Mouse (Mus musculus) left cerebral cortex, adult 18-20 months (tissue): ENCODE measurements around the gene Olfr1378. TPM values are rescaled to one million over a fixed set of nuclear protein-coding genes. Genes with fewer than 3 reads are reported as not detected.

Experiments
- DNase-seq, 2 experiments: peaks; one replicate each; pipeline ENCODE4 v3.0.0; 2021 to 2022; ENCODE audit warnings: low spot score in 2 of 2, mixed read lengths in 1 of 2
- long read RNA-seq, 2 experiments: library from polyadenylated mRNA; stranded (forward); transcript quantifications; one replicate each; pipeline ENCODE4 v2.0.0; 2021
- total RNA-seq, 2 experiments: library from RNA; stranded (reverse); gene quantifications; 2 replicates each; pipeline ENCODE4 v1.2.3; 2021

Gene Olfr1378
- total RNA-seq = not detected
- long read RNA-seq, experiment 1 = 0 reads
- long read RNA-seq, experiment 2 = 0 reads

- DNase-seq = no peak
Observed at GRCm38 (mm10) chr11:50966230-50966629, at the start of gene Olfr1378. TSS of gene Olfr1378 (plus strand) at chr11:50966530.

GRCm38 (mm10) chr11:50930469-50931014, 35.8 kb upstream of the Olfr1378 start:
- DNase-seq = peak in 1 of 2 experiments; percentile 10

GRCm38 (mm10) chr11:50931021-50931420, 35.3 kb upstream of the Olfr1378 start:
- peak in 1 of 2 experiments; percentile 16 for DNase-seq

- peak; percentile 81 to 85 for DNase-seq
Observed at GRCm38 (mm10) chr11:50931451-50931866, 34.9 kb upstream of the Olfr1378 start, which contains the start of gene Zfp354b. TSS of gene Zfp354b (minus strand) at chr11:50931633.

- DNase-seq = no peak
Observed at GRCm38 (mm10) chr11:50932040-50932439, 34.3 kb upstream of the Olfr1378 start.

GRCm38 (mm10) chr11:50938435-50938834, 27.9 kb upstream of the Olfr1378 start:
- no peak for DNase-seq

- peak; percentile 16 to 31 for DNase-seq
Observed at GRCm38 (mm10) chr11:50939621-50940366, 26.5 kb upstream of the Olfr1378 start.

- no peak for DNase-seq
Observed at GRCm38 (mm10) chr11:50942386-50942785, 23.9 kb upstream of the Olfr1378 start.

GRCm38 (mm10) chr11:50943506-50943905, 22.8 kb upstream of the Olfr1378 start, which contains the start of gene 4933414I15Rik:
TSS of gene 4933414I15Rik (minus strand) at chr11:50943765.
- no peak for DNase-seq

- peak; percentile 33 to 36 for DNase-seq
Observed at GRCm38 (mm10) chr11:50952290-50952689, 14.0 kb upstream of the Olfr1378 start.

- no peak for DNase-seq
Observed at GRCm38 (mm10) chr11:50953665-50954064, 12.7 kb upstream of the Olfr1378 start, which contains the start of gene Prop1. TSS of gene Prop1 (minus strand) at chr11:50953765.

GRCm38 (mm10) chr11:50964886-50965285, 1.4 kb upstream of the Olfr1378 start:
- DNase-seq = no peak

- DNase-seq = no peak
Observed at GRCm38 (mm10) chr11:50977216-50977615, 10.9 kb downstream of the Olfr1378 start.

GRCm38 (mm10) chr11:50981667-50982066, 15.3 kb downstream of the Olfr1378 start, which contains the start of gene Olfr1377:
TSS of gene Olfr1377 (plus strand) at chr11:50981967.
- DNase-seq = no peak

GRCm38 (mm10) chr11:51003296-51003695, 37.0 kb downstream of the Olfr1378 start, which contains the start of gene Olfr51:
TSS of gene Olfr51 (plus strand) at chr11:51003596.
- no peak for DNase-seq

GRCm38 (mm10) chr11:51011821-51012220, 45.5 kb downstream of the Olfr1378 start:
- no peak for DNase-seq

- no peak for DNase-seq
Observed at GRCm38 (mm10) chr11:51013936-51014335, 47.6 kb downstream of the Olfr1378 start, which contains the start of gene Olfr54. TSS of gene Olfr54 (plus strand) at chr11:51014236.

GRCm38 (mm10) chr11:51016341-51016740, 50.0 kb downstream of the Olfr1378 start:
- no peak for DNase-seq
